Mouse (Mus musculus): ENCODE measurements at regions not wholly inside any gene's neighbourhood (a gene's known extent, or its start where the extent isn't known, plus 50 kb on each side); places are given as distances from the start of the nearest gene placed in this dataset.

GRCm38 (mm10) chr6:76825953-76826352, 328.4 kb upstream of the Gm9008 start:
- intact Hi-C loops (cut with DNase I; ENCODE audit: low total_unique reads) = no loop called here
- no peak for DNase-seq

GRCm38 (mm10) chr6:76802969-76803368, 305.4 kb upstream of the Gm9008 start:
- DNase-seq = no peak
- intact Hi-C loops (cut with DNase I; ENCODE audit: low total_unique reads) = no loop called here

GRCm38 (mm10) chr6:76780168-76780567, 282.6 kb upstream of the Gm9008 start:
- intact Hi-C loops (cut with DNase I; ENCODE audit: low total_unique reads) = no loop called here
- DNase-seq = no peak

GRCm38 (mm10) chr6:76778201-76778600, 280.6 kb upstream of the Gm9008 start:
- no peak for DNase-seq
- intact Hi-C loops (cut with DNase I; ENCODE audit: low total_unique reads) = no loop called here

- DNase-seq = no peak
- intact Hi-C loops (cut with DNase I; ENCODE audit: low total_unique reads) = no loop called here
Measured at GRCm38 (mm10) chr6:76777080-76777479, 279.5 kb upstream of the Gm9008 start.

- intact Hi-C loops (cut with DNase I; ENCODE audit: low total_unique reads) = no loop called here
- no peak for DNase-seq
Measured at GRCm38 (mm10) chr6:76763852-76764251, 266.3 kb upstream of the Gm9008 start.

- DNase-seq = peak; percentile 6
- intact Hi-C loops (cut with DNase I; ENCODE audit: low total_unique reads) = no loop called here
Measured at GRCm38 (mm10) chr6:76754867-76755266, 257.3 kb upstream of the Gm9008 start.
